Mouse (Mus musculus) embryonic stem cell, embryonic (primary cell): ENCODE measurements around the gene Vmn1r4.

Source experiments
- CTCF ChIA-PET, 4 experiments: fragments of 300-600 bp in 2 of 4; fragments of 350-600 bp in 2 of 4; sonication (Branson Sonifier 250); formaldehyde crosslinking; loops; one replicate each; lab custom pipeline; 2022; ENCODE audit warnings: inconsistent platforms in 2 of 4; lab: Charles Lee
- POLR2A ChIA-PET, 4 experiments: fragments of 300-600 bp in 2 of 4; fragments of 350-600 bp in 2 of 4; sonication (Branson Sonifier 250); formaldehyde crosslinking; loops; one replicate each; lab custom pipeline; 2022; ENCODE audit warnings: antibody characterized with exemption in 4 of 4, inconsistent platforms in 1 of 4; lab: Charles Lee

The Vmn1r4 gene

GRCm38 (mm10) chr6:56907973-56908372 lies 15.8 kb upstream of the Vmn1r4 start:
- ChIA-PET CTCF (interaction anchor here in 3 of 4 experiments (0.6 to 1.6 kb wide), 5 partner anchors 8 to 134 kb away, joined by 3 to 13 read pairs (median 6); partner anchors contain the start of gene Fkbp9 (in 1 of the 3)), POLR2A (interaction anchor here in 3 of 4 experiments (0.6 to 2.5 kb wide), 5 partner anchors 12 to 111 kb away, joined by 3 to 7 read pairs (median 4); partner anchors contain the start of genes Nt5c3 (in 1 of the 3) and Vmn1r4 (in 1 of the 3))

- ChIA-PET POLR2A (interaction anchor here in 3 of 4 experiments (0.6 to 2.5 kb wide), 12 partner anchors 10 to 429 kb away, joined by 3 to 7 read pairs (median 4); partner anchors contain the start of genes Nt5c3 (in 1 of the 3) and Vmn1r4 (in 1 of the 3)), CTCF (interaction anchor here (0.6 to 1.6 kb wide), 9 partner anchors 8 to 204 kb away, joined by 3 to 13 read pairs (median 3); partner anchors contain the start of genes Fkbp9 (in 1 of the 4) and Lsm5 (in 1 of the 4))
Measured at GRCm38 (mm10) chr6:56908397-56908796, 15.4 kb upstream of the Vmn1r4 start.

- ChIA-PET POLR2A (interaction anchor here in 2 of 4 experiments (0.7 to 2.5 kb wide), 12 partner anchors 11 to 429 kb away, joined by 3 to 7 read pairs (median 4); partner anchors contain the start of genes Fkbp9 (in 1 of the 2), Nt5c3 (in 1 of the 2) and Vmn1r4 (in 1 of the 2)), CTCF (interaction anchor here (0.5 to 1.6 kb wide), 11 partner anchors 9 to 216 kb away, joined by 3 to 13 read pairs (median 3); partner anchors contain the start of genes Fkbp9 (in 1 of the 4) and Lsm5 (in 1 of the 4))
Measured at GRCm38 (mm10) chr6:56908912-56909311, 14.9 kb upstream of the Vmn1r4 start.

GRCm38 (mm10) chr6:56910910-56911309 lies 12.9 kb upstream of the Vmn1r4 start:
- POLR2A ChIA-PET: interaction anchor here in 2 of 4 experiments (0.7 to 1.5 kb wide), 3 partner anchors 9 to 484 kb away, joined by 3 to 6 read pairs (median 3); no protein-coding TSS in a partner anchor
- CTCF ChIA-PET: interaction anchor here in 2 of 4 experiments (0.6 to 1.5 kb wide), 3 partner anchors 9 to 26 kb away, joined by 3 to 5 read pairs (median 3); no protein-coding TSS in a partner anchor

GRCm38 (mm10) chr6:56913092-56913858 lies 10.5 kb upstream of the Vmn1r4 start:
- ChIA-PET CTCF (interaction anchor here in 2 of 4 experiments (0.6 to 1.3 kb wide), 3 partner anchors 105 to 128 kb away, joined by 3 to 4 read pairs (median 3); no protein-coding TSS in a partner anchor), POLR2A (interaction anchor here (0.6 to 2.5 kb wide), 5 partner anchors 11 to 199 kb away, joined by 3 to 13 read pairs (median 3); partner anchors contain the start of genes Nt5c3 (in 1 of the 4) and Vmn1r4 (in 1 of the 4))

GRCm38 (mm10) chr6:56916279-56916678 lies 7.5 kb upstream of the Vmn1r4 start:
- ChIA-PET CTCF (interaction anchor here in 2 of 4 experiments (0.6 to 0.7 kb wide), 3 partner anchors 98 to 585 kb away, joined by 3 to 9 read pairs (median 4); no protein-coding TSS in a partner anchor), POLR2A (interaction anchor here in 2 of 4 experiments (0.7 to 3.4 kb wide), 8 partner anchors 10 to 122 kb away, joined by 3 to 32 read pairs (median 4); partner anchors contain the start of gene Fkbp9 (in 1 of the 2))

GRCm38 (mm10) chr6:56917578-56918368 lies 6.0 kb upstream of the Vmn1r4 start:
- ChIA-PET POLR2A (interaction anchor here in 2 of 4 experiments (0.6 to 3.4 kb wide), 8 partner anchors 16 to 204 kb away, joined by 3 to 32 read pairs (median 6); partner anchors contain the start of gene Avl9 (in 1 of the 2)), CTCF (interaction anchor here in 1 of 4 experiments (0.7 to 1.2 kb wide), 2 partner anchors 22 to 227 kb away, joined by 3 to 6 read pairs; no protein-coding TSS in a partner anchor)

GRCm38 (mm10) chr6:56919330-56920044 lies 4.3 kb upstream of the Vmn1r4 start:
- POLR2A ChIA-PET: interaction anchor here in 2 of 4 experiments (0.8 to 2.2 kb wide), 5 partner anchors 9 to 205 kb away, joined by 3 to 7 read pairs (median 3); partner anchors contain the start of gene Avl9 (in 1 of the 2)

GRCm38 (mm10) chr6:56920222-56921092 lies 3.4 kb upstream of the Vmn1r4 start:
- CTCF ChIA-PET: interaction anchor here in 1 of 4 experiments (0.6 to 1.4 kb wide), 2 partner anchors 9 to 12 kb away, joined by 3 read pairs; no protein-coding TSS in a partner anchor
- POLR2A ChIA-PET: interaction anchor here in 2 of 4 experiments (0.6 to 6.4 kb wide), 10 partner anchors 10 to 206 kb away, joined by 3 to 34 read pairs (median 3); partner anchors contain the start of genes Avl9 (in 2 of the 2) and Fkbp9 (in 1 of the 2)

More at GRCm38 (mm10) chr6:56919330-56920044, 4.3 kb upstream of the Vmn1r4 start:
- CTCF ChIA-PET: no interaction called here

- POLR2A ChIA-PET: interaction anchor here in 2 of 4 experiments (1.0 to 6.4 kb wide), 21 partner anchors 9 to 232 kb away, joined by 3 to 34 read pairs (median 4); partner anchors contain the start of genes Avl9 (in 1 of the 2), Fkbp9 (in 1 of the 2), Kbtbd2 (in 1 of the 2) and Lsm5 (in 1 of the 2)
- CTCF ChIA-PET: no interaction called here
Measured at GRCm38 (mm10) chr6:56923331-56923725, 487 bp upstream of the Vmn1r4 start.

- POLR2A ChIA-PET: interaction anchor here in 1 of 4 experiments (1.4 kb wide), 1 partner anchor 30 kb away, joined by 4 read pairs; no protein-coding TSS in a partner anchor
- CTCF ChIA-PET: no interaction called here
Measured at GRCm38 (mm10) chr6:56931648-56932415, 8.0 kb downstream of the Vmn1r4 start.

- CTCF ChIA-PET: no interaction called here
- POLR2A ChIA-PET: interaction anchor here in 1 of 4 experiments (1.4 kb wide), 1 partner anchor 31 kb away, joined by 4 read pairs; no protein-coding TSS in a partner anchor
Measured at GRCm38 (mm10) chr6:56932464-56932863, 8.6 kb downstream of the Vmn1r4 start.

- POLR2A ChIA-PET: no interaction called here
- CTCF ChIA-PET: no interaction called here
Measured at GRCm38 (mm10) chr6:56934366-56934765, 10.6 kb downstream of the Vmn1r4 start.

- ChIA-PET CTCF (no interaction called here), POLR2A (no interaction called here)
Measured at GRCm38 (mm10) chr6:56956436-56956835, 32.6 kb downstream of the Vmn1r4 start.

- CTCF ChIA-PET: no interaction called here
- POLR2A ChIA-PET: no interaction called here
Measured at GRCm38 (mm10) chr6:56969973-56970372, 46.2 kb downstream of the Vmn1r4 start, which contains the start of gene Vmn1r5. Gene Vmn1r5 (plus strand): TSS chr6:56970273.
